Mouse (Mus musculus) CH12.LX (cell line): Measurements from ENCODE around the gene Stat5b.

ENCODE experiments used
- CTCF ChIP-seq, 2 experiments: IDR thresholded peaks in 1 of 2; conservative IDR thresholded peaks in 1 of 2; 2 replicates each; pipeline ENCODE4 v1.5.1; 2011 to 2012; ENCODE audit warnings: low read depth in 2 of 2, low read length in 2 of 2, improper control_type of control experiment in 1 of 2, inconsistent platforms in 1 of 2, mild to moderate bottlenecking in 1 of 2, moderate library complexity in 1 of 2
- EP300 ChIP-seq: IDR thresholded peaks from 2 replicates; pipeline ENCODE4 v1.6.1; 2011; ENCODE audit warnings: low read length, improper control_type of control experiment
- GABPA ChIP-seq: IDR thresholded peaks from 2 replicates; pipeline ENCODE4 v1.6.1; 2012; ENCODE audit warnings: low read depth, low read length, improper control_type of control experiment, inconsistent platforms; ENCODE audit not compliant: insufficient replicate concordance
- MAX ChIP-seq: IDR thresholded peaks from 2 replicates; pipeline ENCODE4 v1.6.1; 2011; ENCODE audit warnings: low read length, improper control_type of control experiment
- MEF2A ChIP-seq: IDR thresholded peaks from 2 replicates; pipeline ENCODE4 v1.6.1; 2014; ENCODE audit warnings: low read depth, mild to moderate bottlenecking, inconsistent platforms, low read length, improper control_type of control experiment, borderline replicate concordance
- MYC ChIP-seq: IDR thresholded peaks from 2 replicates; pipeline ENCODE4 v1.6.1; 2011; ENCODE audit warnings: low read depth, mild to moderate bottlenecking, improper control_type of control experiment, low read length
- POLR2A ChIP-seq: IDR thresholded peaks from 2 replicates; pipeline ENCODE4 v1.6.1; 2011; ENCODE audit warnings: low read depth, mild to moderate bottlenecking, improper control_type of control experiment, low read length
- TBP ChIP-seq: conservative IDR thresholded peaks from 2 replicates; pipeline ENCODE4 v1.6.1; 2011; ENCODE audit warnings: low read depth, low read length, improper control_type of control experiment
- TCF12 ChIP-seq: IDR thresholded peaks from 2 replicates; pipeline ENCODE4 v1.6.1; 2014; ENCODE audit warnings: low read depth, mild to moderate bottlenecking, inconsistent platforms, low read length, improper control_type of control experiment

DNA sequence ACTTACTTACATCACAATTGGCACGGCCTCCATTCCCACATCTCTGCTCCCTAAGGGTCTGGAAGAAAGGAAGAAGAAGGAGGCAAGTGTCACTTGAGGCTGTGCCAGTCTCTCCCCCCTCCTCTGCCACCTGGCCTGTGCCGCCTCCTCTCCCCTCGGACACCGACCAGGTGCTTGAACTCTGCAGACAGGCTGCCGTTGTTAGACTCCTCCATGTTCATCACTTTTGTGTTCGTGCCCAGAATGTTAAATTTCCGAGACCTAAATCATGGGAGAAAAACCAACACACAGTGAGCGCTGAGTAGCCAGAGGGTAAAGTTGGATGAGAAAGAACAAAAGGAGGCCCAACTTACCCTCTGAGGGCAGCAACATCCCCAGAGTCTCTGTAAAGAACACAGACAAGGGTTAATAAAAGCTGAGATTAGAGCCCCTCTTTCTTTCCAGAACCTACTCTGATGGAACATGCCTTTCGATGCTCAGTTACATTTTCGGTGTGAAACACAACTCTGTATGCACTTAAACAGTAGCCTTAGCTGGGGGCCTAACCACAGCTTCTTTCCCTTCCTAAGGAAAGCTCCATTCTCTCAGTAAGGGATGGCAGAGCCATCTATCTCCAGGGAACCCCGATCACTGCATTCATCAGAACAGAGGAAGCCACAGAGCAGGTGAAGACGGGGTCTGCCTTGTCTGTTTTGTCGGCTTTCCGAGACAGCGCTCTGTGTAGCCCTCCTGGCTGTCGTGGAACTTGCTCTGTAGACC lies 48.1 kb upstream of the Stat5b start:
- TF ChIP-seq MEF2A: peak; percentile 32; the same call in 1 of the 2 replicates
- TF ChIP-seq EP300: peak; percentile 62; the same call in 1 of the 2 replicates
- TF ChIP-seq MYC: no peak
- TF ChIP-seq CTCF (conservative IDR thresholded peaks at IDR 0.05 in 1 of 2, IDR thresholded peaks at IDR 0.05 in 1 of 2; ENCODE audit: low read depth in 2 of 2, low read length in 2 of 2): no peak
- TF ChIP-seq GABPA: no peak
- TF ChIP-seq POLR2A: no peak
- no peak; the same call in 1 of the 2 replicates for TF ChIP-seq TCF12
- no peak for TF ChIP-seq MAX
- no peak for TF ChIP-seq TBP
